Mouse (Mus musculus) CH12.LX (cell line): ENCODE results near the gene Pttg1ip.

Experiments
- CHD1 ChIP-seq: IDR thresholded peaks from 2 replicates; pipeline ENCODE4 v1.6.1; 2012; ENCODE audit warnings: low read depth, low read length, improper control_type of control experiment, inconsistent platforms
- CHD2 ChIP-seq: IDR thresholded peaks from 2 replicates; pipeline ENCODE4 v1.6.1; 2011; ENCODE audit warnings: low read length, improper control_type of control experiment
- CTCF ChIP-seq, 2 experiments: IDR thresholded peaks in 1 of 2; conservative IDR thresholded peaks in 1 of 2; 2 replicates each; pipeline ENCODE4 v1.5.1; 2011 to 2012; ENCODE audit warnings: low read depth in 2 of 2, low read length in 2 of 2, improper control_type of control experiment in 1 of 2, inconsistent platforms in 1 of 2, mild to moderate bottlenecking in 1 of 2, moderate library complexity in 1 of 2
- EP300 ChIP-seq: IDR thresholded peaks from 2 replicates; pipeline ENCODE4 v1.6.1; 2011; ENCODE audit warnings: low read length, improper control_type of control experiment
- ETS1 ChIP-seq: conservative IDR thresholded peaks from 2 replicates; pipeline ENCODE4 v1.6.1; 2012; ENCODE audit warnings: low read depth, mild to moderate bottlenecking, inconsistent platforms, low read length, improper control_type of control experiment, moderate library complexity
- HCFC1 ChIP-seq: IDR thresholded peaks from 2 replicates; pipeline ENCODE4 v1.6.1; 2012; ENCODE audit warnings: low read depth, mild to moderate bottlenecking, inconsistent platforms, low read length, improper control_type of control experiment
- JUN ChIP-seq: IDR thresholded peaks from 2 replicates; pipeline ENCODE4 v1.6.1; 2011; ENCODE audit warnings: low read depth, mild to moderate bottlenecking, low read length, improper control_type of control experiment, moderate library complexity; ENCODE audit not compliant: insufficient read depth
- MXI1 ChIP-seq: IDR thresholded peaks from 2 replicates; pipeline ENCODE4 v1.6.1; 2011; ENCODE audit warnings: mild to moderate bottlenecking, low read depth, low read length, improper control_type of control experiment
- POLR2A ChIP-seq: IDR thresholded peaks from 2 replicates; pipeline ENCODE4 v1.6.1; 2011; ENCODE audit warnings: low read depth, mild to moderate bottlenecking, improper control_type of control experiment, low read length
- POLR2AphosphoS2 ChIP-seq: IDR thresholded peaks from 2 replicates; pipeline ENCODE4 v1.6.1; 2011; ENCODE audit warnings: low read depth, low read length, improper control_type of control experiment
- SIN3A ChIP-seq: IDR thresholded peaks from 2 replicates; pipeline ENCODE4 v1.6.1; 2012; ENCODE audit warnings: low read length, improper control_type of control experiment, inconsistent platforms
- SMC3 ChIP-seq: IDR thresholded peaks from 2 replicates; pipeline ENCODE4 v1.6.1; 2011; ENCODE audit warnings: low read depth, low read length, improper control_type of control experiment
- ZKSCAN1 ChIP-seq: IDR thresholded peaks from 2 replicates; pipeline ENCODE4 v1.6.1; 2012; ENCODE audit warnings: low read depth, inconsistent platforms, low read length, improper control_type of control experiment, borderline replicate concordance

GRCm38 (mm10) chr10:77596060-77596459 lies 14.5 kb downstream of the Pttg1ip start:
- no peak for TF ChIP-seq JUN
- TF ChIP-seq CTCF (conservative IDR thresholded peaks at IDR 0.05 in 1 of 2, IDR thresholded peaks at IDR 0.05 in 1 of 2; ENCODE audit: low read depth in 2 of 2, low read length in 2 of 2) = no peak
- TF ChIP-seq SIN3A = no peak
- no peak for TF ChIP-seq POLR2A
- TF ChIP-seq SMC3 = no peak
- TF ChIP-seq CHD2 = no peak
- no peak for TF ChIP-seq EP300
- no peak for TF ChIP-seq CHD1
- no peak for TF ChIP-seq ETS1
- TF ChIP-seq HCFC1 = no peak
- TF ChIP-seq ZKSCAN1 = no peak
- no peak for TF ChIP-seq MXI1
- no peak for TF ChIP-seq POLR2AphosphoS2
